Comparison of ENCODE assay signal across 28 mouse cellular contexts in the genomic region with DNA sequence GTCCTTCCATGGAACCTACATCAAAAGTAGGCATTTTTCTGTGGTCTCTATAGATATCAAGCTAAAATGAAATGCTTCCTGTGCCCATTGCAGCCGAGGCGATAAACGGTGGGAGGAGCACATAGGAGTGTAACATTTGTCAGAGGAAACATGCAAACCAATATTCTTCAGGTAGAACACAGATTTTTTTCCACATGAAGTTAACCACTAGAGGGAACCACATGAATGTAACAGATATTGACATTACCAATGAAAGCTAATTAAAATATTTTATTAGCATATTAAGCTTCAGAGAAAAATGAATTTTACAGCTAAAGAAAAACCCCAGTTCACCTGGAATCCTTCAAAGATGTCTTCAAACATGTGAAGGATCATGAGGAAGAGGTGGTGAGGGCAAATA.
DNase-seq lines count a peak whose midpoint lies in the region; ATAC-seq and TF ChIP-seq lines count a peak whose summit lies in the region.
"Had no signal": no experiment of that assay in that cellular context is flagged by ENCODE, and none has a peak within 500 bp of the region (broad histone marks: within the 10 kb centered on the region; RNA-seq: fewer than 3 reads in every experiment).

No protein-coding gene starts in this region.

- no peaks in the 10 kb centered on the region for H3K9me3 ChIP-seq in forebrain, postnatal 0 days (ENCODE audit: low read length)
- H3K9me3 ChIP-seq in forebrain, embryonic 12.5 days = no peaks in the 10 kb centered on the region
- no peaks in the 10 kb centered on the region for H3K9me3 ChIP-seq in kidney, postnatal 0 days (replicated peaks; ENCODE audit: low read length)
- no peaks in the 10 kb centered on the region for H3K9me3 ChIP-seq in midbrain, embryonic 14.5 days (ENCODE audit: control insufficient read depth, low read length)
- H3K9me3 ChIP-seq in midbrain, embryonic 13.5 days = no peaks in the 10 kb centered on the region
- H3K9me3 ChIP-seq: embryonic facial prominence, embryonic 13.5 days; hindbrain, embryonic 12.5 days; kidney, embryonic 15.5 days; liver, embryonic 15.5 days; lung, embryonic 15.5 days; neural tube, embryonic 13.5 days had no signal

- H3K4me3 ChIP-seq in forebrain, postnatal 0 days (ENCODE audit: low read depth, low read length) = no peak overlapping the region
- H3K4me3 ChIP-seq in forebrain, embryonic 12.5 days (replicated peaks) = no peak overlapping the region
- no peak overlapping the region for H3K4me3 ChIP-seq in kidney, postnatal 0 days (replicated peaks; ENCODE audit: low read depth, low read length)
- H3K4me3 ChIP-seq in midbrain, embryonic 14.5 days (replicated peaks; ENCODE audit: low read depth, low read length) = no peak overlapping the region
- H3K4me3 ChIP-seq in midbrain, embryonic 13.5 days (replicated peaks) = no peak overlapping the region
- H3K4me3 ChIP-seq: embryonic facial prominence, embryonic 13.5 days; hindbrain, embryonic 12.5 days; kidney, embryonic 15.5 days; liver, embryonic 15.5 days; lung, embryonic 15.5 days; neural tube, embryonic 13.5 days had no signal

- no peak overlapping the region for H3K27ac ChIP-seq in forebrain, postnatal 0 days (ENCODE audit: low read depth, low read length)
- no peak overlapping the region for H3K27ac ChIP-seq in forebrain, embryonic 12.5 days
- H3K27ac ChIP-seq in kidney, postnatal 0 days = no peak overlapping the region
- H3K27ac ChIP-seq in midbrain, embryonic 14.5 days (replicated peaks; ENCODE audit: low read depth, low read length) = no peak overlapping the region
- H3K27ac ChIP-seq in midbrain, embryonic 13.5 days = no peak overlapping the region
- H3K27ac ChIP-seq: embryonic facial prominence, embryonic 13.5 days; hindbrain, embryonic 12.5 days; kidney, embryonic 15.5 days; liver, embryonic 15.5 days; lung, embryonic 15.5 days; macrophage; neural tube, embryonic 13.5 days had no signal

- H3K4me1 ChIP-seq in forebrain, postnatal 0 days (ENCODE audit: insufficient read depth) = peaks cover 8% of the 10 kb centered on the region; the same call in 1 of the 2 replicates
- H3K4me1 ChIP-seq in forebrain, embryonic 12.5 days = no peaks in the 10 kb centered on the region
- H3K4me1 ChIP-seq in kidney, postnatal 0 days (replicated peaks; ENCODE audit: insufficient read depth, low read length) = no peaks in the 10 kb centered on the region
- no peaks in the 10 kb centered on the region for H3K4me1 ChIP-seq in midbrain, embryonic 14.5 days (ENCODE audit: control insufficient read depth, insufficient read depth, low read length)
- no peaks in the 10 kb centered on the region for H3K4me1 ChIP-seq in midbrain, embryonic 13.5 days (replicated peaks)
- H3K4me1 ChIP-seq: embryonic facial prominence, embryonic 13.5 days; kidney, embryonic 15.5 days; liver, embryonic 15.5 days; lung, embryonic 15.5 days; neural tube, embryonic 13.5 days had no signal

- TF ChIP-seq CTCF in forebrain, postnatal 0 days (IDR thresholded peaks at IDR 0.05; ENCODE audit: low read depth) = peak; percentile 59
- peak; percentile 48 for TF ChIP-seq CTCF in kidney, postnatal 0 days (IDR thresholded peaks at IDR 0.05; ENCODE audit: low read depth)

- 96% methylated on average over 3 of the region's 3 CpGs for WGBS in forebrain, postnatal 0 days
- WGBS in forebrain, embryonic 12.5 days = 96% methylated on average over 3 of the region's 3 CpGs
- 89% methylated on average over 3 of the region's 3 CpGs for WGBS in kidney, postnatal 0 days
- 94% methylated on average over 3 of the region's 3 CpGs for WGBS in midbrain, embryonic 14.5 days
- 95% methylated on average over 3 of the region's 3 CpGs for WGBS in midbrain, embryonic 13.5 days

- ATAC-seq in forebrain, postnatal 0 days = no peak
- ATAC-seq in forebrain, embryonic 12.5 days (ENCODE audit: low FRiP score) = no peak
- ATAC-seq in kidney, postnatal 0 days (replicated peaks; ENCODE audit: low FRiP score, low read depth) = no peak
- no peak for ATAC-seq in midbrain, embryonic 14.5 days (ENCODE audit: low FRiP score, low TSS enrichment)
- ATAC-seq in midbrain, embryonic 13.5 days = no peak
- ATAC-seq: activated CD4-positive, CD25-positive, alpha-beta regulatory T cell, adult 4 months; midbrain, embryonic 16.5 days had no signal

- H3K27me3 ChIP-seq in forebrain, postnatal 0 days (ENCODE audit: insufficient read depth, low read length) = no peaks in the 10 kb centered on the region
- no peaks in the 10 kb centered on the region for H3K27me3 ChIP-seq in forebrain, embryonic 12.5 days
- H3K27me3 ChIP-seq in kidney, postnatal 0 days (ENCODE audit: insufficient read depth, low read length) = no peaks in the 10 kb centered on the region
- H3K27me3 ChIP-seq in midbrain, embryonic 14.5 days (ENCODE audit: control insufficient read depth, insufficient read depth, low read length) = no peaks in the 10 kb centered on the region
- no peaks in the 10 kb centered on the region for H3K27me3 ChIP-seq in midbrain, embryonic 13.5 days
- H3K27me3 ChIP-seq: embryonic facial prominence, embryonic 13.5 days; hindbrain, embryonic 12.5 days; kidney, embryonic 15.5 days; liver, embryonic 15.5 days; lung, embryonic 15.5 days; neural tube, embryonic 13.5 days had no signal

- H3K9ac ChIP-seq in forebrain, postnatal 0 days = no peak overlapping the region
- no peak overlapping the region for H3K9ac ChIP-seq in forebrain, embryonic 12.5 days
- no peak overlapping the region for H3K9ac ChIP-seq in kidney, postnatal 0 days (ENCODE audit: low read depth, low read length)
- H3K9ac ChIP-seq in midbrain, embryonic 14.5 days (replicated peaks; ENCODE audit: low read length) = no peak overlapping the region
- H3K9ac ChIP-seq in midbrain, embryonic 13.5 days (replicated peaks) = no peak overlapping the region
- H3K9ac ChIP-seq: embryonic facial prominence, embryonic 13.5 days; hindbrain, embryonic 12.5 days; kidney, embryonic 15.5 days; liver, embryonic 15.5 days; lung, embryonic 15.5 days; neural tube, embryonic 13.5 days had no signal

- no peak overlapping the region for H3K4me2 ChIP-seq in forebrain, postnatal 0 days (ENCODE audit: low read depth)
- H3K4me2 ChIP-seq in forebrain, embryonic 12.5 days = no peak overlapping the region
- no peak overlapping the region for H3K4me2 ChIP-seq in kidney, postnatal 0 days (ENCODE audit: low read length)
- no peak overlapping the region for H3K4me2 ChIP-seq in midbrain, embryonic 14.5 days (ENCODE audit: low read length)
- H3K4me2 ChIP-seq in midbrain, embryonic 13.5 days (replicated peaks) = no peak overlapping the region
- H3K4me2 ChIP-seq: embryonic facial prominence, embryonic 13.5 days; hindbrain, embryonic 12.5 days; kidney, embryonic 15.5 days; liver, embryonic 15.5 days; lung, embryonic 15.5 days; neural tube, embryonic 13.5 days had no signal

- no peak for DNase-seq in forebrain, postnatal 0 days
- DNase-seq in kidney, postnatal 0 days (ENCODE audit: low spot score) = no peak
- no peak for DNase-seq in kidney, adult 11 months
- DNase-seq in midbrain, embryonic 14.5 days = peak; percentile 47
- DNase-seq in frontal cortex, postnatal 36 days (ENCODE audit: low spot score in 2 of 2) = no peak
- DNase-seq: adrenal gland, adult 2 months; adrenal gland, postnatal 36 days; cerebellum, adult 18-20 months; cerebellum, postnatal 10 days; gastrocnemius, postnatal 36 days; heart, adult 18-20 months; kidney, adult 18-20 months; kidney, postnatal 36 days; layer of hippocampus, postnatal 36 days; right cerebral cortex, postnatal 4 days; thymus, adult 2 months; thymus, postnatal 4 days had no signal

- no peaks in the 10 kb centered on the region for H3K36me3 ChIP-seq in forebrain, postnatal 0 days (ENCODE audit: insufficient read depth)
- H3K36me3 ChIP-seq in forebrain, embryonic 12.5 days (replicated peaks) = no peaks in the 10 kb centered on the region
- no peaks in the 10 kb centered on the region for H3K36me3 ChIP-seq in kidney, postnatal 0 days (ENCODE audit: insufficient read depth, low read length)
- no peaks in the 10 kb centered on the region for H3K36me3 ChIP-seq in midbrain, embryonic 14.5 days (ENCODE audit: control insufficient read depth, insufficient read depth, low read length)
- H3K36me3 ChIP-seq in midbrain, embryonic 13.5 days = no peaks in the 10 kb centered on the region
- H3K36me3 ChIP-seq: embryonic facial prominence, embryonic 13.5 days; hindbrain, embryonic 12.5 days; kidney, embryonic 15.5 days; liver, embryonic 15.5 days; lung, embryonic 15.5 days; neural tube, embryonic 13.5 days had no signal
